Mouse (Mus musculus) ES-Bruce4 (cell line): Measurements from ENCODE around the gene Gm21188. TPM values are rescaled to one million over a fixed set of nuclear protein-coding genes. Genes with fewer than 3 reads are reported as not detected.
"Not testable (repeated sequence)": the region's sequence is repeated elsewhere in the genome, so short reads cannot be mapped to it uniquely, and the experiment has no call there.

Experiments
- H3K27ac ChIP-seq: 2 replicates; pipeline ENCODE4 v1.5.1; 2012; ENCODE audit warnings: low read length, inconsistent platforms; ENCODE audit not compliant: insufficient read depth
- H3K27me3 ChIP-seq: 2 replicates; pipeline ENCODE4 v1.6.1; 2012; ENCODE audit warnings: mild to moderate bottlenecking, low read length, inconsistent platforms; ENCODE audit not compliant: control insufficient read depth, poor library complexity, insufficient read depth, severe bottlenecking
- H3K36me3 ChIP-seq: 2 replicates; pipeline ENCODE4 v1.6.1; 2012; ENCODE audit warnings: inconsistent platforms, mild to moderate bottlenecking, low read length, moderate library complexity; ENCODE audit not compliant: control insufficient read depth, poor library complexity, insufficient read depth, severe bottlenecking
- H3K4me1 ChIP-seq: one replicate; pipeline ENCODE4 v1.8.1; 2011; ENCODE audit warnings: low read length; ENCODE audit not compliant: control insufficient read depth, insufficient read depth
- H3K4me3 ChIP-seq: 2 replicates; pipeline ENCODE4 v1.5.1; 2011; ENCODE audit warnings: low read depth, mild to moderate bottlenecking, low read length
- H3K9ac ChIP-seq: 2 replicates; pipeline ENCODE4 v1.6.1; 2012; ENCODE audit warnings: low read depth, mild to moderate bottlenecking, inconsistent platforms; ENCODE audit not compliant: poor library complexity, severe bottlenecking
- H3K9me3 ChIP-seq: replicated peaks from 2 replicates; pipeline ENCODE4 v1.6.1; 2012; ENCODE audit warnings: mild to moderate bottlenecking, low read length, inconsistent platforms; ENCODE audit not compliant: control insufficient read depth, poor library complexity, insufficient read depth, severe bottlenecking
- polyA plus RNA-seq: library from polyadenylated mRNA; stranded (reverse); fragments of >200 nt; gene quantifications from 2 replicates; pipeline ENCODE4 v1.2.4, GENCODE M21; 2011; ENCODE audit warnings: low read depth; ENCODE audit not compliant: missing spikeins, insufficient read depth, insufficient read length

Gene Gm21188
- polyA plus RNA-seq, 1 experiment, result not detected

- not testable (repeated sequence) for H3K27ac ChIP-seq, H3K4me1 ChIP-seq, H3K9ac ChIP-seq, H3K36me3 ChIP-seq, H3K27me3 ChIP-seq, H3K9me3 ChIP-seq, H3K4me3 ChIP-seq
These were observed 38.5 kb downstream of the Gm21188 start for GRCm38 (mm10) chr13:120013544-120013943.

GRCm38 (mm10) chr13:120010068-120010467 lies 41.9 kb downstream of the Gm21188 start:
- not testable (repeated sequence) for H3K4me3 ChIP-seq, H3K27me3 ChIP-seq, H3K36me3 ChIP-seq, H3K4me1 ChIP-seq, H3K9me3 ChIP-seq, H3K9ac ChIP-seq, H3K27ac ChIP-seq

- H3K4me1 ChIP-seq, H3K9ac ChIP-seq, H3K9me3 ChIP-seq, H3K36me3 ChIP-seq, H3K27me3 ChIP-seq, H3K4me3 ChIP-seq, H3K27ac ChIP-seq: not testable (repeated sequence)
These were observed 52.8 kb downstream of the Gm21188 start for GRCm38 (mm10) chr13:119999215-119999614.

- H3K9me3 ChIP-seq, H3K27me3 ChIP-seq, H3K4me3 ChIP-seq, H3K4me1 ChIP-seq, H3K36me3 ChIP-seq, H3K27ac ChIP-seq, H3K9ac ChIP-seq: not testable (repeated sequence)
These were observed 53.4 kb downstream of the Gm21188 start for GRCm38 (mm10) chr13:119998442-119999086.

GRCm38 (mm10) chr13:119991917-119992496 lies 60.0 kb downstream of the Gm21188 start:
- H3K4me3 ChIP-seq, H3K36me3 ChIP-seq, H3K27me3 ChIP-seq, H3K9ac ChIP-seq, H3K4me1 ChIP-seq, H3K27ac ChIP-seq, H3K9me3 ChIP-seq: not testable (repeated sequence)

- not testable (repeated sequence) for H3K9me3 ChIP-seq, H3K27me3 ChIP-seq, H3K27ac ChIP-seq, H3K36me3 ChIP-seq, H3K4me3 ChIP-seq, H3K4me1 ChIP-seq, H3K9ac ChIP-seq
These were observed 60.7 kb downstream of the Gm21188 start for GRCm38 (mm10) chr13:119991264-119991663.

Other genes with a start within 250 kb of the Gm21188 start
- not detected in 2 replicates for gene AF067063, start 222.0 kb downstream of the Gm21188 start, polyA plus RNA-seq
- gene D13Ertd608e, start 216.2 kb downstream of the Gm21188 start, polyA plus RNA-seq, result not detected in 2 replicates
- gene Tcstv1, start 157.4 kb downstream of the Gm21188 start, polyA plus RNA-seq, result not detected in 2 replicates
- not detected in 2 replicates for gene Gm21761, start 122.9 kb downstream of the Gm21188 start, polyA plus RNA-seq
- gene B020031M17Rik, start 101.4 kb downstream of the Gm21188 start, polyA plus RNA-seq, result not detected in 2 replicates
- gene Gm36079, start 25.2 kb downstream of the Gm21188 start, polyA plus RNA-seq, result not detected in 2 replicates
- gene Gm20767, start 88.1 kb upstream of the Gm21188 start, polyA plus RNA-seq, result not detected in 2 replicates
- gene Gm21818, start 120.2 kb upstream of the Gm21188 start, polyA plus RNA-seq, result not detected in 2 replicates
- gene Gm21762, start 163.8 kb upstream of the Gm21188 start, polyA plus RNA-seq, result not detected in 2 replicates
- not detected in 2 replicates for gene Gm21731, start 186.9 kb upstream of the Gm21188 start, polyA plus RNA-seq
- gene AF067061, start 210.9 kb upstream of the Gm21188 start, polyA plus RNA-seq, result not detected in 2 replicates
- not detected in 2 replicates for gene BC147527, start 248.2 kb upstream of the Gm21188 start, polyA plus RNA-seq